Mouse (Mus musculus) liver, adult 2 months (tissue): Measurements from ENCODE around the gene Gm28308.

Experiments used
- CTCF ChIP-seq: fragments of 200-500 bp; IDR thresholded peaks from 2 replicates; pipeline ENCODE4 v1.5.1; 2011; ENCODE audit warnings: low read depth, low read length, control low read depth
- POLR2A ChIP-seq: fragments of 200-500 bp; IDR thresholded peaks from 2 replicates; pipeline ENCODE4 v1.6.1; 2011; ENCODE audit warnings: low read length, control low read depth; ENCODE audit not compliant: insufficient read depth; ENCODE audit errors: extremely low read depth

GRCm38 (mm10) chr6:52154044-52154443 is 59.1 kb downstream of the Gm28308 start:
- TF ChIP-seq CTCF (no peak), POLR2A (no peak)
